Mouse (Mus musculus): ENCODE measurements around the gene Fam57a. TPM values are rescaled to one million over a fixed set of nuclear protein-coding genes. Genes with fewer than 3 reads are reported as not detected.

The Fam57a gene
- polyA plus RNA-seq, 1 experiment from 2014 or later = 3.7 TPM

Other genes starting within 250 kb of the Fam57a start
- gene Rph3al, start 241.2 kb upstream of the Fam57a start, polyA plus RNA-seq (2015; fragmentation: Nextera tagmentation; extraction: Ambion mirVana) = 0.47 and 0.81 TPM in 2 replicates
- gene 1700016K19Rik, start 179.8 kb upstream of the Fam57a start, polyA plus RNA-seq (2015; fragmentation: Nextera tagmentation; extraction: Ambion mirVana) = not detected in 2 replicates
- 5.4 and 6.0 TPM in 2 replicates for gene Rflnb, start 151.9 kb upstream of the Fam57a start, polyA plus RNA-seq (2015; fragmentation: Nextera tagmentation; extraction: Ambion mirVana)
- 13.5 and 14.4 TPM in 2 replicates for gene Vps53, start within 50 bp of the Fam57a start, polyA plus RNA-seq (2015; fragmentation: Nextera tagmentation; extraction: Ambion mirVana)
- 0.36 and 0.59 TPM in 2 replicates for gene Dbil5, start 37.9 kb downstream of the Fam57a start, polyA plus RNA-seq (2015; fragmentation: Nextera tagmentation; extraction: Ambion mirVana)
- 12.7 and 13.2 TPM in 2 replicates for gene Gemin4, start 38.0 kb downstream of the Fam57a start, polyA plus RNA-seq (2015; fragmentation: Nextera tagmentation; extraction: Ambion mirVana)
- gene Mrm3, start 64.0 kb downstream of the Fam57a start, polyA plus RNA-seq (2015; fragmentation: Nextera tagmentation; extraction: Ambion mirVana) = 14.1 and 14.2 TPM in 2 replicates
- 50.7 and 52.0 TPM in 2 replicates for gene Glod4, start 64.1 kb downstream of the Fam57a start, polyA plus RNA-seq (2015; fragmentation: Nextera tagmentation; extraction: Ambion mirVana)
- gene Nxn, start 219.5 kb downstream of the Fam57a start, polyA plus RNA-seq (2015; fragmentation: Nextera tagmentation; extraction: Ambion mirVana) = 2.5 and 2.8 TPM in 2 replicates
- gene Timm22, start 227.3 kb downstream of the Fam57a start, polyA plus RNA-seq (2015; fragmentation: Nextera tagmentation; extraction: Ambion mirVana) = 36.6 and 37.4 TPM in 2 replicates